Mouse (Mus musculus) hematopoietic multipotent progenitor cell, adult 10-12 weeks (in vitro differentiated cells): Measurements from ENCODE around the gene Nbl1. TPM values are rescaled to one million over a fixed set of nuclear protein-coding genes. Genes with fewer than 3 reads are reported as not detected.

Source experiments
- polyA plus RNA-seq: library from polyadenylated mRNA; stranded (reverse); fragments of >175 nt; gene quantifications from 2 replicates; pipeline ENCODE4 v1.2.3, GENCODE M21; 2012; ENCODE audit warnings: low replicate concordance

Gene Nbl1
- polyA plus RNA-seq = 2.0 and 6.6 TPM in 2 replicates

DNA sequence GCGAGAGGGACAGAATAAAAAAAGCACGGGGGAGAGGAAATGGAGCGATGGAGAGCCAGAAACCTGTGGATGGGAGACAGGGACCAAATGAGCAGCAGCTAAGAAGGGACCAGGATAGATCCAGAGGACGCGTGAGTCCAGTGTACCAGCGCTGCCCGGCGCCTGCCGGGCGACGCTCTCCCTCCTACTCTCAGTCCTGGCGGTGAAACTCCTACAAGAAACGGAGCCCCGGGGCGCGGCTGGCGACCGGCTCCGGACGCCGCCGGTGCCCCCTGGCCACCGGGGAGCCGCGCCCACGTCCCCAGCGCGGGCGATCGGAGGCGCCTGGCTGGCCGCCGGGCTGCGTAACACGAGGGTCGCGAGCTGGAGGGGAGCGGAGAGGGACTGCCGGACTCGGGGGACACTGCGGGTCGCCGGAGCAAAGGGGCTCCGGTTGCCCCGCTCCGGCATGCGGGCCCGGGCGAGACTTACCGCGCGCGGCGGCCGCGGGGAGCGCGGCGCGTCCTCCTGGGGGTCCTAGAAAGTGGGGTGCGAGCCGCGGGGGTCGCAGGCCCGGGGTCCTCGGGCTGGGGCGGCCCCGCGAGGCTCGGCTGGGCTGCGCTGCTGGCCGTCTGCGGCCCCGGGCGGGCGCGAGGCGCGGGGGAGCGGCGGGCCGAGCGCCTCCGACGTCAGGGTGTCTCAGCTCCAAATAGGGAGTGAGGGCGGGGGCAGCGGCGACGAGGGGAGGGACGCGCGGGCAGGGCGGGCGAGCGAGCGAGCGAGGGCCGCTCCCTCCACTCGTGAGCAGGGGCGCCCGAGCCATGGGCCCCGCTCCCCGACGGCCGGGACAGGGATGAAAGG, at the start of gene Nbl1:
Gene Nbl1, minus strand, starts transcription at position 638 of the 840 bp plus-strand sequence.

DNA sequence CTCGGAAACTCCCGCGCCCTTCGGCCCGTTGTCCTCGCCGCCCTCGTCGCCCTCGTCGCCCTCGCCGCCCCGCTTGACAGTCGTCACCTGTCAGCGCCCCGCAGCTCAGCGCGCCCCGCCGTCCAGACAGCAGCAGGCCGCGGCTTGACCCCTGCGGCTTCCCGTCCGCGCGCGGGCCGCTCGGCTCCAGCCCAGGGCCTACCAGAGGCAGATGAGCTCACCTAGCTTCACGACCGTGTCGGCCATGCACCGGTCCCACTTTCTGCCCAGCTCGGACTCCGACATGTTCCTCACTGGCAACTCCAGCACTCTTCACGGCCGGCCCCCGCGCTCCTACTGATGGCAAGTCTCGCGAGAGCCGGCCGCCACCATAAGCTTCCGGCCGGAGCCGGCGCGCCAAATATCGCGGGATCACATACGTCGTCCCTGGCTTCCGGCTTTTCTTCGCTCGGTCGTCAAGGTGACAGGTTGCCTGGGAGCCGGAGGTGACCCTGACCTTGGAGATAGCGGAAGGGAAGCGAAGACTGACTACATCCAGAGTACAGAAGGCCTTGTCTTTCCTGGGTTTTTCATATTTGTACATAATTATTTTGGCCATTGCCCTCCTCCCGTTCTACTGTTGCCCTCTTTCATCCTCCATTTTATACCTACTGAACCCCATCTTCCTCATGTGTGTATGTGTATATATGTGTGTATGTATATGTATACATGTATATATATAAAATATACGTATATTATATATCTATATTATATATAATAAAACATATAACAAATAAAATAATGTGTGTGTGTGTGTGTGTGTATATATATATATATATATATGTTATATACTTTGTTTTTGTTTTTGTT, 38.1 kb upstream of the Nbl1 start, which contains the start of gene Minos1:
Gene Minos1, minus strand, starts transcription at position 413 of the 849 bp plus-strand sequence.

GRCm38 (mm10) chr4:139075041-139075711, 17.6 kb downstream of the Nbl1 start, which contains the start of gene Htr6:
Gene Htr6 (minus strand): TSS chr4:139075570.

Other genes with a start within 250 kb of the Nbl1 start
- gene Pla2g5, start 229.5 kb downstream of the Nbl1 start, polyA plus RNA-seq = 2.4 TPM in 1 of 2 replicates, not detected in the other
- gene Gm13030, start 219.0 kb downstream of the Nbl1 start, polyA plus RNA-seq = not detected in 2 replicates
- 0.34 TPM in 1 of 2 replicates, not detected in the other for gene Pla2g2e, start 215.1 kb downstream of the Nbl1 start, polyA plus RNA-seq
- gene Otud3, start 179.0 kb downstream of the Nbl1 start, polyA plus RNA-seq = 6.4 and 13.1 TPM in 2 replicates
- not detected in 2 replicates for gene Rnf186, start 125.9 kb downstream of the Nbl1 start, polyA plus RNA-seq
- gene Tmco4, start 120.1 kb downstream of the Nbl1 start, polyA plus RNA-seq = 21.0 and 21.1 TPM in 2 replicates
- 0.13 TPM in 1 of 2 replicates, not detected in the other for gene Htr6, start 17.4 kb downstream of the Nbl1 start, polyA plus RNA-seq
- gene Minos1, start 38.1 kb upstream of the Nbl1 start, polyA plus RNA-seq = 9.6 and 11.2 TPM in 2 replicates
- gene Capzb, start 99.9 kb upstream of the Nbl1 start, polyA plus RNA-seq = 131 and 179 TPM in 2 replicates
- 23.1 and 27.3 TPM in 2 replicates for gene Pqlc2, start 217.7 kb upstream of the Nbl1 start, polyA plus RNA-seq
- gene Akr7a5, start 217.8 kb upstream of the Nbl1 start, polyA plus RNA-seq = 69.0 and 80.2 TPM in 2 replicates